Mouse (Mus musculus) kidney, adult 2 months (tissue): Measurements from ENCODE around the gene Tjp2.

Experiments used
- CTCF ChIP-seq: fragments of 200-500 bp; conservative IDR thresholded peaks from 2 replicates; pipeline ENCODE4 v1.5.1; 2011; ENCODE audit warnings: low read depth, mild to moderate bottlenecking, control low read depth, low read length, moderate library complexity, mixed read lengths; ENCODE audit not compliant: insufficient read depth, insufficient read length
- POLR2A ChIP-seq: fragments of 200-500 bp; IDR thresholded peaks from one replicate; pipeline ENCODE4 v1.6.1; 2011; ENCODE audit warnings: low read depth, low read length, control low read depth

- TF ChIP-seq CTCF (no peak), POLR2A (no peak)
These were observed 87.4 kb downstream of the Tjp2 start for GRCm38 (mm10) chr19:24137392-24137791.
